Mouse (Mus musculus) CD8-positive naive resting alpha-beta T cell, adult 2 months (primary cell): Measurements from ENCODE around the gene Acot4.
"Not testable (repeated sequence)": the region's sequence is repeated elsewhere in the genome, so short reads cannot be mapped to it uniquely, and the experiment has no call there.

Source experiments
- DNase-seq, 2 experiments: peaks; one replicate each; pipeline ENCODE4 v3.0.0; 2022; ENCODE audit warnings: low read depth in 2 of 2, low spot score in 2 of 2

Acot4 gene

DNA sequence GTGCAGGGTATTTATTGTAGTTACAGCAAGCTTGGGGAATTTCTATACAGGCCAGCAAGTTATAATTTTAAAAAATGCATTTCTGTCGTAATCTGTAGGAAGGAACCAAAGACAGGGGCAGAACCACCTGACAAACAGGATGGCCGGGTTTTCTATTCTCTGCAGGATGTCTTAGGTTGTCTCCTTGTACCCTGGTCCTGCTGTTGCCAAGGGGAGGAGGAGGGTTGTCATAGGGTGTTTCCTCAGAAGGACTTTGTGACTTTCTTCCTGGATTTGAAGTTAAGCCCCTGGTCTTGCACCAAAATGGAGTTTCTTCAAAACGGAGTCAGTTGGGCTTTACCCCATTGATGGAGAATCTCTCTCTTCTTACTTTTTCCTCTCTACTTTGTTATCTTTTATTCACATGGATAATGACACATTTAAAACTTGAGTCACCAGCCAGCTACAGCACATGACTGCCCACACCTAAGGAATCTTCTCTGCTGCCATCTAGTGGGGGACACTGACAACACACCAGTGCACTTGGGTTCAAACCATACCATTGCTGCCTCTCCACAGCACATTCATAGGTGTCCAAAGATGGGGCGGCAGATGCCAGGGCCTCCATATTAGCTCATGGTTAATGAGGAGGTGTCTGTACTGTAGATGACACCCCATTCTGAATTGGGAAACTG, 7.4 kb upstream of the Acot4 start:
- DNase-seq = peak; percentile 58 to 78

DNA sequence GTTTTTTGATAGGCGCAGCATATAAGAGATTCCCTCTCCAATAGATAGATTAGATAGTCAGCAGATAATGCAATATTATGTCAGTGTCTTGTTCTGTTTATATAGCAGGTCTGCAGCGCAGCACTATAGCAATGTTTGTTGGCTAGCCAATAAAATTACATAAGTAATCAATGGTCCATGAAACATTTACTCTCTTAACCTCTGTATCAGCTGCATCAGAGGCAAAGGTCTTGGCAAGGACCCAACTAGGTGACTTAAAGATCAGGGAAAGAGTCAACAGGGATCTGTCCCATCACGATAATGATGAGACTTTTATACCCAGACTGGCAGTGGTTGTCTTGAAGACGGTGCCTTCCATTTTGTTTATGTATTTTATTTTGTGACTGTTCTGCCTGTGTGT, 5.3 kb upstream of the Acot4 start:
- no peak for DNase-seq

GRCm38 (mm10) chr12:84033302-84033701, 4.9 kb upstream of the Acot4 start:
- not testable (repeated sequence) for DNase-seq

DNA sequence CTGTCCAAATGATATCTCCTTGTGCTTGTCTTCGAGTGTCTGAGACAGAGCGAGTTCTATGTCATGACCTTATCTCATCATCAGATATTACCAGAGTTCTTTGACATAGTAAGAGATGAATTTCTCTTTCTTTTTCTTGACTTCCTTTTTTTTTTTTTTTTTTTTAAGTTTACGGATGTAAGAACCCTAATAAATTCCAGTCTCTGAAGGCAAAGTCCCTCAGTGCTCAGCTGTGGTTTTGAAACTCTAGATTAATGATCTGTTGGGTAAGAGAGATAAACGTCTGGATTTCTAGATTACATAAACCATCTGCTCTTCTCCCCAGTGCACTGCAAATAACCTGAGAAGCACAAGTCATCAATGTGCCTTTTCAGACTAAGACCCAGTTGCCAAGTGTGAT, 4.1 kb upstream of the Acot4 start:
- no peak for DNase-seq

DNA sequence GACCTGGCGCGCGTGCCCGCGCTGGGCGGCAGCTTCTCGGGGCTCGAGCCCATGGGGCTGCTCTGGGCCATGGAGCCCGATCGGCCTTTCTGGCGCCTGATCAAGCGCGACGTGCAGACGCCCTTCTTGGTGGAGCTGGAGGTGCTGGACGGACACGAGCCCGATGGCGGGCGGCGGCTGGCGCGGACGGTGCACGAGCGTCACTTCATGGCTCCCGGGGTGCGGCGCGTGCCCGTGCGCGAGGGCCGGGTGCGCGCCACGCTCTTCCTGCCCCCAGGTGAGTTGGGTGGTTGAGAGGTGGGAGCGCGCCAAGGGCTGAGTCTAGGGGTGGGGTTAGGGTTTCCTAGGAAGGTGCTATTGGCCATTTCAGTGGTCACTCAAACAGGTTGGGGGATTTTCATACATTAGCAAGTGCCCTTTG, 522 bp downstream of the Acot4 start, which contains the start of gene Gm49366:
Gm49366 (plus strand) TSS at position 245 of the 421 bp plus-strand sequence.
- not testable (repeated sequence) for DNase-seq

- DNase-seq = no peak
Measured at GRCm38 (mm10) chr12:84042248-84042647, 4.1 kb downstream of the Acot4 start.

GRCm38 (mm10) chr12:84044045-84044444, 5.9 kb downstream of the Acot4 start:
- DNase-seq = no peak

- DNase-seq = no peak
Measured at GRCm38 (mm10) chr12:84046906-84047305, 8.7 kb downstream of the Acot4 start.

DNA sequence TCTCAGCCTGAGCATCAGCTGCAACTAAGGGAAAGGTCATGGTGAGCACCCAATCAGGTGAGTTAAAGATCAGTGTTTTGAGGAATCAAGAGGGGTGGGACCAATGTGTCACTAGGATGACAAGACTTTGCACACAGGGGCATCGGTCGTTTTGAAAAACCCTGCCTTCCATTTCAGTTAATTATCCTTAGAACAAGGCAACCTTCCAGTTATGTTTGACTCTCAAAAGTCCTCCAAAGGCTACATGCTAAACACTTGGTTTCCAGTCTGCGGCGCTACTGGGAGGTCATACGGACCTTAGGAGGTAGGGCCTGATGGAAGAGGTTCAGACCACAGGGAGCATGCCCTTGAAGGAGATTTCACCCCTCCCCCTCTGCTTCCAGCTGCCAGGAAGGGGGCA, 12.6 kb downstream of the Acot4 start:
- DNase-seq = not testable (repeated sequence)

GRCm38 (mm10) chr12:84051937-84052474, 13.8 kb downstream of the Acot4 start, which contains the start of gene Acot3:
TSS of gene Acot3 (plus strand) at chr12:84052144.
- no peak for DNase-seq

- no peak for DNase-seq
Measured at GRCm38 (mm10) chr12:84052609-84053008, 14.4 kb downstream of the Acot4 start.

- no peak for DNase-seq
Measured at GRCm38 (mm10) chr12:84053173-84053572, 15.0 kb downstream of the Acot4 start.

DNA sequence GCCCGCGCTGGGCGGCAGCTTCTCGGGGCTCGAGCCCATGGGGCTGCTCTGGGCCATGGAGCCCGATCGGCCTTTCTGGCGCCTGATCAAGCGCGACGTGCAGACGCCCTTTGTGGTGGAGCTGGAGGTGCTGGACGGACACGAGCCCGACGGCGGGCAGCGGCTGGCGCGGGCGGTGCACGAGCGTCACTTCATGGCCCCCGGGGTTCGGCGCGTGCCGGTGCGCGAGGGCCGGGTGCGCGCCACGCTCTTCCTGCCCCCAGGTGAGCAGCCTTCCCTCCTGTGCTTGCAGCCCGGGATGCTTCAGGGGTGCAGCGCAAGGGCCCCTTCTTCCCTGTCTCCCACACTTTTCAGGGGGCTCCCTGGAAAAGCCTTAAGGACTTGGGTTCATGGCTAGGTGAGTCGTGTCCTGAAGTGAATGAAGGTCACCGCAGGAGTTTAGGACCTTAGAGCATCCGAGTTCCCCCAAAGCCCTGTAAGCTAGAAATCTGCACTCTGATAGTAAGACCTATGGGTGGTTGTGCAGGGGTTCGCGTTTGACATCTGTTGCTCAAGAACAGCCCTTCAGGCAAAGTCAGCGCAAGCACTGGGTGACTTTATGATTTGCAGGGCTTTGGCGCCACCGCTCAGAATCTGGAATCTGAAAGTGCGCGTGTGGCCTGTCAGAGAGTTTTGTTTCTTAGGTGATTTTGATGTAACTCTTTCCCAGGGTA, 15.7 kb downstream of the Acot4 start:
- DNase-seq = no peak

- peak in 1 of 2 experiments; percentile 37 for DNase-seq
Measured at GRCm38 (mm10) chr12:84060946-84061345, 22.8 kb downstream of the Acot4 start.

DNA sequence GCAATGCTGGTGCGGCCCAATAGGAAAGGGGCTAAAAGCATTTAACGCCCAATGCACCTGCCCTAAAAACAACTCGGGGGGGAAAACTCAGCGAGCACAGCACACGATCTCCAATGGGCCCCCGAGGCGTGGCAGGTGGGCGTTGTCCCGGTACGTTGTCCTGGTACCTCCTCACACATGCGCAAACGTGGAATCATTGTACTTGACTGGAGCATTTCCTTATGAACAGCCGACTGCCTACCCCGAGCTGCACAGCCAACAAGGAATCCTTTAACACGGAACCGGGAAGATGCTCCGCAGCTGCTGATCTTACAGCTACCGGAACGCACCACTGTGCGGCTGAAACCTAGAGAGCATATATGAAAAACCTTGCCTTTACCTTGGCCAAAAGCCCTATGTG, 24.2 kb downstream of the Acot4 start:
- DNase-seq = no peak

DNA sequence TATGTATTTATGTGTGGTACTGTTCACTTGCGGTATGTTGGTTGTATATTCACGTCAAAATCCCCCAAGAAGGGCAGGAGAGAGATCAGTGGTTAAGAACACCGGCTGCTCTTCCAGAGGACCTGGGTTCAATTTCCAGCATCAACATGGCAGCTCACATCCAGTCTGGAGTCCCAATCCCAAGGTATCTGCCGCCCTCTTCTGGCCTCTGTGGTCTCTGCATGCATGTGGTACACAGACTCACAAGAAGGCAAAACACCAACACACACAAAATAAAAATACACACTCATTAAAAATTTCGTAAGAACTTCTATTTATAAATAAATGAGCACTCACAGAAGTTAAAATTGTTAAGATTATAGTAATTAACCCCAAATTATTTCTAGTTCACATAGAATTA, 25.0 kb downstream of the Acot4 start:
- no peak for DNase-seq

- no peak for DNase-seq
Measured at GRCm38 (mm10) chr12:84063833-84064232, 25.7 kb downstream of the Acot4 start.

GRCm38 (mm10) chr12:84064621-84065020, 26.4 kb downstream of the Acot4 start:
- DNase-seq = no peak

GRCm38 (mm10) chr12:84067752-84068151, 29.6 kb downstream of the Acot4 start:
- DNase-seq = no peak

DNA sequence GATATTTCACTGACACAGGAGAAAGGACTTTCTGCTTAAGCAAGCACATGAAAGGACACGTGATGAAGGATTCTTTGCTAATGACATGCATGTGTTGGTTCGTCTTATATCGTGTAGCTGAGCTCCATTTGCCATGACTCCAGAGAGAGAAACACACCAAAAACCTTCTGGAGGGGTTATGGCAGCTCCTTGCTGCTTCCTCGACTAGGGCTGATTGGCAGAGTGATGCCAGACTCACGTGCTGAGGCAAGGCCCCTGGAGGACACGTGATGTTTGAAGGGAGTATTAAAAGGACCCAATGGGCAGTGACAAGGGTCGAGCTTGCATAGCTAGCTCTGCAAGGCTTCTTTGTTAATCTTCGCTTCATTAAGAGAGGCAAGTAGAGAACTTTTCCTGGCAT, 30.1 kb downstream of the Acot4 start:
- DNase-seq = no peak

DNA sequence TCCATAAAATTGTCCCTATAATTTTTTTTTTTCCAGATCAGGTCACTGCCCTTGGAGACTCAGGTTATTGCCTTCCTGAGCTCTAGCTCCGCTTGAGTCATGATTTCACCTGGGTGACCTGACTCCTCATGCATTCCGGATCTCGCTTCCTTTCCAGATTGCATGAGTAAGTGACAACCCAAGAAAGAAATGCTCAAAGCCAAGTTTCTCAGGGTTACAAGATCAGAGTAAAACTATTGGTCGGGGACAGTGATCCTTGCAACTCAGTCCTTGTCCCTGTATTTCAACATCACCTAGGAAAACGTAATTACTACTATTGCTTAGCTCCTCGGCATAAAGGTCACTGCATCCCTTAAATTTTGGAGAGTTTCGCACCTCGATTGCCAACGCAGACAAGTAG, 30.8 kb downstream of the Acot4 start, which contains the start of gene Acot5:
Acot5 (plus strand) TSS at position 340 of the 400 bp plus-strand sequence.
- no peak for DNase-seq

DNA sequence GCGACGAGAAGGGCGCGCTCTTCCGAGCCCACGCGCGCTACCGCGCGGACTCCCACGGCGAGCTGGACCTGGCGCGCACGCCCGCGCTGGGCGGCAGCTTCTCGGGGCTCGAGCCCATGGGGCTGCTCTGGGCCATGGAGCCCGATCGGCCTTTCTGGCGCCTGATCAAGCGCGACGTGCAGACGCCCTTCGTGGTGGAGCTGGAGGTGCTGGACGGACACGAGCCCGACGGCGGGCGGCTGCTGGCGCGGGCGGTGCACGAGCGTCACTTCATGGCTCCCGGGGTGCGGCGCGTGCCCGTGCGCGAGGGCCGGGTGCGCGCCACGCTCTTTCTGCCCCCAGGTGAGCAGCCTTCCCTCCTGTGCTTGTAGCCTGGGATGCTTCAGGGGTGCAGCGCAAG, 31.4 kb downstream of the Acot4 start:
- DNase-seq = peak in 1 of 2 experiments; percentile 6
